Mouse (Mus musculus): ENCODE data around the gene Med13l. TPM values are rescaled to one million over a fixed set of nuclear protein-coding genes. Genes with fewer than 3 reads are reported as not detected.

Med13l gene
- total and polyA plus RNA-seq, 2 experiments from 2014 or later, result 12.5 to 31.0 TPM

- Histone ChIP-seq H3K27me3 (ENCODE audit: insufficient read depth, low read length) (no peaks in the 10 kb centered on the region), H3K9me3 (ENCODE audit: low read length) (no peaks in the 10 kb centered on the region), H3K9ac (no peak overlapping the region), H3K4me2 (ENCODE audit: low read depth) (no peak overlapping the region), H3K36me3 (ENCODE audit: insufficient read depth) (no peaks in the 10 kb centered on the region), H3K4me1 (ENCODE audit: insufficient read depth) (no peaks in the 10 kb centered on the region), H3K4me3 (ENCODE audit: low read depth, low read length) (no peak overlapping the region), H3K27ac (ENCODE audit: low read depth, low read length) (no peak overlapping the region)
- no peak for TF ChIP-seq CTCF (IDR thresholded peaks at IDR 0.05; ENCODE audit: low read depth)
- no peak for ATAC-seq
- DNase-seq, result no peak
- 89% methylated on average over 11 of the region's 11 CpGs for WGBS
These were observed 237.3 kb downstream of the Med13l start for GRCm38 (mm10) chr5:118797811-118798210.

- no peak for TF ChIP-seq CTCF (IDR thresholded peaks at IDR 0.05; ENCODE audit: low read depth)
- WGBS, result 46% methylated on average over 5 of the region's 5 CpGs
- no peaks in the 10 kb centered on the region for H3K9me3 ChIP-seq (ENCODE audit: low read length)
- no peak for DNase-seq
- no peak for ATAC-seq
- no peak overlapping the region for H3K9ac ChIP-seq
- no peak overlapping the region for H3K4me2 ChIP-seq (ENCODE audit: low read depth)
- H3K4me1 ChIP-seq (ENCODE audit: insufficient read depth), result no peaks in the 10 kb centered on the region
- no peak overlapping the region for H3K4me3 ChIP-seq (ENCODE audit: low read depth, low read length)
- H3K36me3 ChIP-seq (ENCODE audit: insufficient read depth), result no peaks in the 10 kb centered on the region
- H3K27ac ChIP-seq (ENCODE audit: low read depth, low read length), result no peak overlapping the region
- no peaks in the 10 kb centered on the region for H3K27me3 ChIP-seq (ENCODE audit: insufficient read depth, low read length)
These were observed 241.1 kb downstream of the Med13l start for GRCm38 (mm10) chr5:118801592-118801991.

GRCm38 (mm10) chr5:118802036-118802435 lies 241.6 kb downstream of the Med13l start:
- H3K36me3 ChIP-seq (ENCODE audit: insufficient read depth), result no peaks in the 10 kb centered on the region
- TF ChIP-seq CTCF (IDR thresholded peaks at IDR 0.05; ENCODE audit: low read depth), result no peak
- H3K9me3 ChIP-seq (ENCODE audit: low read length), result no peaks in the 10 kb centered on the region
- DNase-seq (no peak), ATAC-seq (no peak)
- H3K4me3 ChIP-seq (ENCODE audit: low read depth, low read length), result no peak overlapping the region
- 77% methylated on average over 7 of the region's 7 CpGs for WGBS
- no peaks in the 10 kb centered on the region for H3K27me3 ChIP-seq (ENCODE audit: insufficient read depth, low read length)
- no peak overlapping the region for H3K27ac ChIP-seq (ENCODE audit: low read depth, low read length)
- H3K4me2 ChIP-seq (ENCODE audit: low read depth), result no peak overlapping the region
- no peaks in the 10 kb centered on the region for H3K4me1 ChIP-seq (ENCODE audit: insufficient read depth)
- H3K9ac ChIP-seq, result no peak overlapping the region

- no peaks in the 10 kb centered on the region for H3K27me3 ChIP-seq (ENCODE audit: insufficient read depth, low read length)
- ATAC-seq (no peak), DNase-seq (no peak)
- 81% methylated on average over 12 of the region's 12 CpGs for WGBS
- H3K27ac ChIP-seq (ENCODE audit: low read depth, low read length), result no peak overlapping the region
- H3K4me2 ChIP-seq (ENCODE audit: low read depth), result no peak overlapping the region
- H3K9ac ChIP-seq, result no peak overlapping the region
- no peak for TF ChIP-seq CTCF (IDR thresholded peaks at IDR 0.05; ENCODE audit: low read depth)
- H3K36me3 ChIP-seq (ENCODE audit: insufficient read depth), result no peaks in the 10 kb centered on the region
- H3K4me3 ChIP-seq (ENCODE audit: low read depth, low read length), result no peak overlapping the region
- H3K4me1 ChIP-seq (ENCODE audit: insufficient read depth), result no peaks in the 10 kb centered on the region
- H3K9me3 ChIP-seq (ENCODE audit: low read length), result no peaks in the 10 kb centered on the region
These were observed 248.5 kb downstream of the Med13l start for GRCm38 (mm10) chr5:118808946-118809345.

GRCm38 (mm10) chr5:118809588-118809987 lies 249.1 kb downstream of the Med13l start:
- no peak overlapping the region for H3K4me2 ChIP-seq (ENCODE audit: low read depth)
- H3K9ac ChIP-seq, result no peak overlapping the region
- no peaks in the 10 kb centered on the region for H3K27me3 ChIP-seq (ENCODE audit: insufficient read depth, low read length)
- no peak overlapping the region for H3K4me3 ChIP-seq (ENCODE audit: low read depth, low read length)
- no peaks in the 10 kb centered on the region for H3K9me3 ChIP-seq (ENCODE audit: low read length)
- H3K4me1 ChIP-seq (ENCODE audit: insufficient read depth), result no peaks in the 10 kb centered on the region
- WGBS, result 72% methylated on average over 5 of the region's 5 CpGs
- TF ChIP-seq CTCF (IDR thresholded peaks at IDR 0.05; ENCODE audit: low read depth), result no peak
- H3K36me3 ChIP-seq (ENCODE audit: insufficient read depth), result no peaks in the 10 kb centered on the region
- no peak for DNase-seq
- no peak for ATAC-seq
- no peak overlapping the region for H3K27ac ChIP-seq (ENCODE audit: low read depth, low read length)

- Histone ChIP-seq H3K27me3 (ENCODE audit: insufficient read depth, low read length) (no peaks in the 10 kb centered on the region), H3K4me1 (ENCODE audit: insufficient read depth) (no peaks in the 10 kb centered on the region), H3K9ac (no peak overlapping the region), H3K4me2 (ENCODE audit: low read depth) (no peak overlapping the region), H3K27ac (ENCODE audit: low read depth, low read length) (no peak overlapping the region), H3K9me3 (ENCODE audit: low read length) (no peaks in the 10 kb centered on the region), H3K36me3 (ENCODE audit: insufficient read depth) (no peaks in the 10 kb centered on the region), H3K4me3 (ENCODE audit: low read depth, low read length) (no peak overlapping the region)
- DNase-seq (no peak), ATAC-seq (no peak)
- peak; percentile 25; the same call in 1 of the 2 replicates for TF ChIP-seq CTCF (IDR thresholded peaks at IDR 0.05; ENCODE audit: low read depth)
- 49% methylated on average over 5 of the region's 5 CpGs for WGBS
These were observed 251.2 kb downstream of the Med13l start for GRCm38 (mm10) chr5:118811690-118812089.

- H3K4me1 ChIP-seq (ENCODE audit: insufficient read depth), result no peaks in the 10 kb centered on the region
- TF ChIP-seq CTCF (IDR thresholded peaks at IDR 0.05; ENCODE audit: low read depth), result no peak
- H3K4me3 ChIP-seq (ENCODE audit: low read depth, low read length), result no peak overlapping the region
- no peaks in the 10 kb centered on the region for H3K9me3 ChIP-seq (ENCODE audit: low read length)
- no peak overlapping the region for H3K9ac ChIP-seq
- H3K27ac ChIP-seq (ENCODE audit: low read depth, low read length), result no peak overlapping the region
- WGBS, result 66% methylated on average over 9 of the region's 9 CpGs
- no peak overlapping the region for H3K4me2 ChIP-seq (ENCODE audit: low read depth)
- no peak for DNase-seq
- no peak for ATAC-seq
- H3K36me3 ChIP-seq (ENCODE audit: insufficient read depth), result no peaks in the 10 kb centered on the region
- H3K27me3 ChIP-seq (ENCODE audit: insufficient read depth, low read length), result no peaks in the 10 kb centered on the region
These were observed 251.9 kb downstream of the Med13l start for GRCm38 (mm10) chr5:118812421-118812820.

Data from forebrain, postnatal 0 days (tissue).